Mouse (Mus musculus) CH12F3 (cell line): ENCODE results near the gene Dazap1.
"Not testable (repeated sequence)": the region's sequence is repeated elsewhere in the genome, so short reads cannot be mapped to it uniquely, and the experiment has no call there.

Experiments used
- in situ Hi-C: fragments of 300-500 bp; cut with MboI; formaldehyde crosslinking; loops from 2 replicates; pipeline ENCODE4 v1.14.3; 2020; ENCODE audit warnings: low sequenced_read_pairs

The Dazap1 gene

DNA sequence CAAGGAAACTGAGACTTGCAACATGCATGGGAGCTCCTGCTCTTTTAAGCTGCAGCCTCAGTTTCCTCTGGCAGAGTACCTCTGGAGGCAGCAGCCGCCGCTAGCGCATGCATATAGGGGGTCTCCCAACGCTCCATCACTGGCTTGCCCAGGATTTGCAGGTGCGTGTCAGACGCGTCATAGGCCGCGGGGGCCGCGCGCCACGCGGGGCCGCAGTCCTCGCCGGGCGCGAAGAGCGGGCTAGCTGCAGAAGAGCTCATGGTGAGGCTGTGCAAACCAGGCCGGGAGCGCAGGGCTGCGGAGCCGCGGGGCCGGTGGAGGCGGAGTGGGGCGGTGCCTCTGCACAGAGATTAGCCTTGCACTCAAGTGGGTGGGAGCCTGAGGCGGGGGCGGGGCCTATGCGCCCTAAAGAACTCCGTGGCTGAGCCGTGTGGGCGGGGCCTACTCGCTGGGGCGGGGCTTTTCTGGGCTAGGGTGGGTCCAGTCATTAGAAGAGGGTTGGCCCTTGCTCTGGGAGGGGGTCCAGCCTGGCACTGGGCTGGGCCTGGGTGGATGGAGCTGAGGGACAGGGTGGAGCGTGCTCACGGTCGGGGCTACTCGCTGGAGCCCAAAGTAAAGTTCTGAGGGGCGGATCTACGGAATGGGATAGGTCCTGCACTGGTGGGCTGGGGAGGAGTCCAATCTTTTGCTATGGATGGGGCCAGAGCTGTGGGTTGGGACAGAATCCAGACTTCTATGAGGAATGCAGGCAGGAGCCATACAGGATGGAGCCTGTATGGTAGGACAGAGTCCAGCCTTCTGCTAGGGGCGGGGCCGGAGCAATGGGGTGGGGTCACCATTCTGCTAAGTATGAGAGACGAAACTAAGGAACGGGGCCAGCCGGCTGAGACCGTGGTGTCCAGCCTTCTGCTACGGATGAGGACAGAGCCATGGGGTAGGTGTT lies at the start of gene Dazap1, which contains the start of gene Gamt:
Gene Dazap1 (plus strand): TSS at position 845 of the 943 bp plus-strand sequence.
Gene Gamt (minus strand): TSS at position 371 of the 943 bp plus-strand sequence.
- in situ Hi-C loops, result no loop called here

- in situ Hi-C loops, result not testable (repeated sequence)
Measured at GRCm38 (mm10) chr10:80211547-80212103, 49.7 kb upstream of the Dazap1 start.

DNA sequence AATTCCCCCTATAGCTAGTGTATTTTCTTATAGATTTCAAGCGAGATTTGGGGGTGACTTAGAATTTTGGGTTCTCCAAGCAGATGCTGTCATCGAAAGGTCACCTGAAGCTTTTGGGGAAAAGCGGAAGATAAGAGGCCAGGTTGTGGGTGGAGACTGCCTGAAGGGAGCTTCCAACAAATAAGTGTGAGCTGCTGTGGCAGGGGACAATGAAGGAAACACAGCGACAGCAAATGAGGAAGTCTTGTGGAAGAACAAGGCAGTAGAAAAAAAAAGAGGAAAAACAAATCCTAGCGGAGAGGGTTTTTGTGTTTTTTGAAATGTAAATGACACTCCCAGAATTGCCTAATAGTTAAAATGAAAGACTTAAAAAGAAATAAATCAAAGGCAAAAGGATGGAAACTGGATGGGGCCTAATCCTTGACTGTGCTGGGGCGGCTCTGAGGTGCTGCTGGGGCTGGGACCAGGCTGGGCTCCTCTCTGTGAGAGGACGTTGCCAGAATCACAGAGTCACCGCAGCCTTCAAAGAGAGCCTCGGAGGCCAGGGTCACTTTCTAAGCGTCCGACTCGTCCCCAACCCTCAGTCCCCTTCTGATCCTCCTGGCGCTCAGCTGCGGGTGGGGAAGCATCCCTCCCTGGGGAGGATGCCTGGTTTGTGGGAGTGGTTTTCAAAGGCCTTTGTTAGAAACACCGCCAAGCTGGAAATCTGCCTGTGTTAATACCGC lies 46.1 kb upstream of the Dazap1 start:
- in situ Hi-C loops, result no loop called here

DNA sequence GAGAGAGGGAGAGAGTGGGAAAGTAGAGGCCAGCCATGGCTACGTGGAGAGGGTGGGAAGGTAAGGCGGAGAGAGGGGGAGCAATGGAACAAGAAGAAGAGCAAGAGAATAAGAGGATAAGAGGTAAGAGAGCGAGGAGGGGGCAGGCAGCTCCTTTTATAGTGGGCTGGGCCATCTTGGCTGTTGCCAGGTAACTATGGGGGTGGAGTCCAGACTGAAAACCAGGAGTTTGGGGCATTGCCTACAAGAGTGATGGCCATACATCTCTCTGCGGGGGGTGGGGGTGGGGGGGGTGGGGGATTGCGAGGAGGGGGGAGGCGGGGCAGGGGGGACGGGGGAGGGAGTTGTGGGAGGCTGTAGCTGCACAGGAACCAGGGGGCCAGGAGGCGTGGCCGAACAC lies 40.6 kb upstream of the Dazap1 start:
- in situ Hi-C loops, result no loop called here

GRCm38 (mm10) chr10:80223137-80223536 lies 38.1 kb upstream of the Dazap1 start:
- in situ Hi-C loops, result not testable (repeated sequence)

DNA sequence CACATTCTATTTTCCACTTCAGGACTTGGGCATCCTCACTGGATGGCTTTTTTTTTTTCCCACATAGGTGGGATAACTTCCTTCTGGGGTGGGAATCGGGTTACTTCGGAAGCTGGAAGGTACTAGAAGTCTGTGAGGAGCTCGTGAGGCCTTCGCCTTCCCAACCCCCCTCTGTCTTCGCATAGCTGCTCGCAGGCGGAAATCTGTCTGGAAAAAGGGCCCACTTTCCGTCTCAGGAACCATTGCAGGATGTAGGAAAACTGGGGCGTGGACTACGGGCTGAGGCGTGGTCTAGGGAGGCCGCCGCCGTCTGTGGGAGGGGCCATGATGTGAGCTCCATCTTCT lies 35.2 kb upstream of the Dazap1 start:
- in situ Hi-C loops, result no loop called here

GRCm38 (mm10) chr10:80226416-80227165 lies 34.7 kb upstream of the Dazap1 start, which contains the start of gene Mum1:
Gene Mum1, plus strand, starts transcription at chr10:80226434.
- in situ Hi-C loops, result no loop called here

GRCm38 (mm10) chr10:80227166-80227539 lies 34.1 kb upstream of the Dazap1 start:
- in situ Hi-C loops, result no loop called here

DNA sequence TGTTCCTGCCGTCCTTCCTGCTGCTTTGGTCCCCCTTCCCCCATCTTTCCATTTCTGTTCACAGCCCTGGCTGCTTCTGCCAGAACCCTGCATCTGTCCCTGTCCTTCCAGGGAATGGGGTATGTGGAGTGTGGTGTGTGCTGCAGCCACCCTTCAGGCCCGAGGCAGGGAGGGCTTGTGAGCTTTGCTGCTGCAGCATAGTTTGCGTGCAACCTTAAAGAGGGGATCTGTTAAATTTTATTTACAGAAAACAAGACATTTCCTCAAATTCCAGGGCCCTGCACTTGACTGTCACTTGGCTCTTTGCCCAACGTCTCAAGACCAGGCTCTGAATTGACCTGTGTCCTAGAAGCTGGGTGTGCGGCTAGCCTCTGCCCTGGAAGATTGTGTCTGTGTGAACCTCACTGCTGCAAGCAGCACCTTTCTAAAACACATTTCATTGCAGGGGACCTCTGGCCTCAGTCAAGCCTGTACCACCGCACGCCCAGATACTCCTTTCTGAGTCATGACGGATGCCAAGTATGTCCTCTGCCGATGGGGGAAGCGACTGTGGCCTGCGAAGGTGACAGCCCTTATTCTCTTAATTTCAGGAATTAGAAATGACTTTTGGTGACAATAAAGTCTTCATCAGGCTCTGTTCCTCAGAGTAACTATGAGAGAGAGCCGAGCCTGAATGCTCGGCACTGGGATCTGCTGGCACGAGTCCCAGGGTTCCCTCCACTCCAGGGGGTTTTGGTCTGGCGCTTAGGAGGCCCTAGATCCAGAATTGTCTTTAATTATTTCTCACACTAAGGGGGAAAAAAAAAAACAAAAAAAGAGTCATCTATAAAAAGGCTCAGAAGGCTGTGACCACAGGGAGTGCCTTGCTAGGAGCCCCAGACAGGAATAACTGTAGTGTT lies 33.2 kb upstream of the Dazap1 start:
- in situ Hi-C loops, result no loop called here

DNA sequence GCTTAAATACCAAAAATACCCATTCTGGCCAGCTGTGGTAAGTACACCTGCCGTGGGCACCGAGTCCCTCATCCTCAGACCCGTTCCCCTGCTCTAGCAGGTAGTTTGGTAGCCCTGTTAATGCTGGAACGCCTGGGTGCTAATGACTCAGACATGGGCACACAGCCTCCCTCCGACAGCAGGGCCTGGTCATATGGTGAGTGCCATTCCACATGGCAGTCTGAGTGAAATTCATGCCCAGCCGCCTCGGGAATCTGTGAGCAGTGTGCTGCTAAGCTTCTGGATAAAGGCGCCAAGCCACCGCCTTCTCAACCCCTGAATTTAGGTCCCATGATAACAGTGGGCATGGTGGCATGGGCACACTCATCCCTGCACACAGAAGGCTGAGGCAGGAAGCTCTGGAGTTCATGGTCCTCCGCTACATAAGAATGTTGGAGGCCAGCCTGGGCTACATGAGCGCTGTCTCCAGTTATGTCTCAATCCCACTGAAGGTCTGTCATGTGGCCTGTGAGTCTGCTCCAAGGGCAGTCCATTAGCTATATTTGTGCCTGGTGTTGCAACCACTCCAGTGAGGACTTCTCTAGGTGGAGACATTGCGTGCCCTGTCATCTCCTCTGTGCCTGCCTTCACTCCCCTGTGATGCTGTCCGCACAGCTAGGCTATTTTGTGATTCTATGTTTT lies 25.0 kb upstream of the Dazap1 start:
- in situ Hi-C loops, result no loop called here

DNA sequence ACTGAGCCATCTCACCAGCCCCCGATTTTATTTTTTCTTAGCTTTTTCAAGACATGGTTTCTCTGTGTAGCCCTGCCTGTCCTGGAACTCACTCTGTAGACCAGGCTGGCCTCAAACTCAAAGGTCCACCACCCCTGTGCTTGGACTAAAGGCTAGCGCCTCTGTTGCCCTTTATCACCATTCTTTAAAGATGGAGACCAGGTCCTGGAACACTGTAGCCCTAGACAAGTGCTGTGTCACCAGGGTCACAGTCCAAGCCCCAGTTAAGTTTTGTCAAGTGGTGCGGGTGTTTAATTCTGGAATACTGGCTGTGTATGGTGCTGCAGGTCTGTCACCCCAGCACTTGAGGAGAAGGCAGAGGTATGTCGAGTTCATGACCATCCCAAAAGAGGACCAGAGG lies 24.3 kb upstream of the Dazap1 start:
- in situ Hi-C loops, result no loop called here

DNA sequence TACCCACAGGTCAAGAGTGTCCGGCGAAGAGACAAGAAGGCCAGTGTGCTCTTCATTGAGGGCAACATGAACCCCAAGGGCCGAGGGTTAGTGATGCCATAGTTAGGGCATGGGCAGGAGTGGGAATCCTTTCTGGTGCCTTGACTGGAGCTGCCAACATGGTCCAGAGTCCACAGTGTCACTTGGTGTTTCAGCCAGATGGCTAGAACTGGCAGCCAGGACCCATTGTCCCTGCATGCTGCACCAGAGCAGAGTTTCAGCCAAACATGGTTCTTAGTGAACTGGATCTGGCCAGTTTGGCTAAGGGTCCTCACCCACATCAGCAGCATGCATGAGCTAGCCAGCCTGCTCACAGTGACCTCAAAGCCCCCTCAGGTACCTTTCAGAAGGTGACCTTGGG lies 23.0 kb upstream of the Dazap1 start:
- in situ Hi-C loops, result no loop called here

DNA sequence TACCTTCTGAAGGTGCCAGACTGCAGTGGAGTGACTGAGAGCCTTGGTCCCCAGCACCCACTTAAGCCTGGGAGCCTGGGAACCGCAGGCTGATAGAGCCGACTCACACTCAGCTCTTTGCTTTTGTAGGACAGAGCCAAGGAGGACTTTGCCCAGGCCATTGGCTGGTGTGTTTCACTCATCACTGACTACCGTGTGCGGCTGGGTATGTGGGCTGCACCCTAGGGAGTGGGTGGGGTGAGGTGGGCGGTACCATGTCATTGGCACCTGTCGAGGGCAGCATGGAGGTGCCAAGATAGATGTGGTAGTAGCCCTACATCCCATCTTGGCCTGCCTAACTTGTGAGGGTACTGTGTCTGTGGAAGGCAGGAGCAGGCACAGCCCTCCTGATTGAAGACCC lies 21.5 kb upstream of the Dazap1 start:
- in situ Hi-C loops, result no loop called here

- in situ Hi-C loops, result no loop called here
Measured at GRCm38 (mm10) chr10:80242088-80242487, 19.2 kb upstream of the Dazap1 start.

DNA sequence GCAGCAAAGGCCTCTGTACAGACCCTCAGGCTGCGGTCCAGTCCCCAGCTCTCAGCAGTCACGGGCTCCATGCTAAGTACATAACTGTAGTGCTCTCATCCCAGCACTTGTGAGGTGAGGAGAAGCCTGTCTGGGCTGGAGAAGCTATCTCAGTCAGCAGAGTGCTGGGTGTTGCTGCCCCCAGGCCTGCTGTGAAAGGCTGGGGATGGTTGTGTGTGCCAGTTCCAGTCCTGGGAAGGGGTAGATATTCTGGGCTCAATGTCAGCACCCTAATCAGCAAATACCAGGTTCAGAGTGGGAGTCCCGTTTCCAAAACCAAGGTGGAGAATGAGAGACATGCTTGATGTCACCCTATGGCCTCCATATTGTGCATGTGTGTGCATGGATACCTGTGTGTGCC lies 18.7 kb upstream of the Dazap1 start:
- in situ Hi-C loops, result no loop called here

GRCm38 (mm10) chr10:80244791-80245399 lies 16.4 kb upstream of the Dazap1 start:
- in situ Hi-C loops, result loop anchor here (5.0 kb wide), 1 partner anchor 68 kb away; the partner anchor contains the start of gene Efna2

DNA sequence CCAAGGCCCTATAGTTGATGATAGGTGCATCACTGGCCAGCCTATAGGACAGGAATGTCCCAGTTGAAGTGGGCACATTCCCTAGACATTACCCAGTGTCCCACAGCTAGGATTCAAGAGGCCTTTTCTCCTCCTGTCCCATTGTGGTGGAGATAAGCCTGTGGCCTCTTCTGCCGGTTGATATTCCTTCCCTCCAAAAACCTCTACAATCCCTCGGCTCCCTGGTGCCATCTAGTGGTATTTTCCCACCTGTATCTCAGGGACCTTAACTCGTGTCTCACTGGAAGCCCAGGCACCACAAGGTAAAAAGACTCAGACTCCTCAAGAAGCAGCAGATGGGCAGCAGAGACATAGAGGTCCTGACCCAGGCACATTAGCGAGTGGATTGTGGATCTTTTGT lies 15.7 kb upstream of the Dazap1 start:
- in situ Hi-C loops, result loop anchor here (5.0 kb wide), 1 partner anchor 68 kb away; the partner anchor contains the start of gene Efna2

- in situ Hi-C loops, result loop anchor here (5.0 kb wide), 1 partner anchor 71 kb away; the partner anchor contains the start of gene Efna2
Measured at GRCm38 (mm10) chr10:80247849-80248248, 13.4 kb upstream of the Dazap1 start.

GRCm38 (mm10) chr10:80248437-80248836 lies 12.8 kb upstream of the Dazap1 start:
- in situ Hi-C loops, result loop anchor here (5.0 kb wide), 1 partner anchor 71 kb away; the partner anchor contains the start of gene Efna2
